Mouse (Mus musculus) neural tube, embryonic 14.5 days (tissue): Measurements from ENCODE around the gene Fam135a. TPM values are rescaled to one million over a fixed set of nuclear protein-coding genes. Genes with fewer than 3 reads are reported as not detected.

ENCODE experiments used
- ATAC-seq: fragments of 200-750 bp; cut with Nextera tagmentation; 2 replicates; pipeline ENCODE4 v1.8.0; 2017; ENCODE audit warnings: low read depth, mild to moderate bottlenecking, moderate TSS enrichment, moderate library complexity
- H3K27ac ChIP-seq: fragments of 300-500 bp; sonication (generic); 2 replicates; pipeline ENCODE4 v1.5.1; 2014; ENCODE audit warnings: low read depth, mild to moderate bottlenecking, control low read depth, low read length, moderate library complexity, mixed read lengths
- H3K27me3 ChIP-seq: fragments of 300-500 bp; sonication (generic); 2 replicates; pipeline ENCODE4 v1.6.1; 2014; ENCODE audit warnings: low read length; ENCODE audit not compliant: control insufficient read depth, insufficient read depth
- H3K36me3 ChIP-seq: fragments of 300-500 bp; sonication (generic); 2 replicates; pipeline ENCODE4 v1.6.1; 2014; ENCODE audit warnings: low read length, mixed read lengths; ENCODE audit not compliant: control insufficient read depth, insufficient read depth
- H3K4me1 ChIP-seq: fragments of 300-500 bp; sonication (generic); 2 replicates; pipeline ENCODE4 v1.6.1; 2014; ENCODE audit warnings: low read length; ENCODE audit not compliant: control insufficient read depth, insufficient read depth
- H3K4me2 ChIP-seq: fragments of 300-500 bp; sonication (generic); 2 replicates; pipeline ENCODE4 v1.6.1; 2014; ENCODE audit warnings: mild to moderate bottlenecking, low read depth, low read length, control low read depth
- H3K4me3 ChIP-seq: fragments of 300-500 bp; sonication (generic); 2 replicates; pipeline ENCODE4 v1.5.1; 2014; ENCODE audit warnings: low read depth, low read length, control low read depth, mixed read lengths
- H3K9ac ChIP-seq: fragments of 300-500 bp; sonication (generic); replicated peaks from 2 replicates; pipeline ENCODE4 v1.6.1; 2014; ENCODE audit warnings: low read depth, mild to moderate bottlenecking, control low read depth, low read length, mixed read lengths
- H3K9me3 ChIP-seq: fragments of 300-500 bp; sonication (generic); 2 replicates; pipeline ENCODE4 v1.6.1; 2016; ENCODE audit warnings: low read length; ENCODE audit not compliant: control insufficient read depth
- WGBS: fragments of 180-500 bp; shearing (Covaris S2); extraction: QIAGEN DNeasy Blood & Tissue Kit; methylation state at CpG from one replicate; pipeline ENCODE4 v1.1.7; 2014; 5-methylcytosine and 5-hydroxymethylcytosine counted together
- polyA plus RNA-seq: library from polyadenylated mRNA; unstranded; fragments of >200 nt; fragmentation: Nextera tagmentation; extraction: Ambion mirVana; gene quantifications from 2 replicates; pipeline ENCODE4 v1.2.1, GENCODE M21; 2014

Fam135a gene
- polyA plus RNA-seq, 1 experiment from 2014 or later, result 30.0 TPM

DNA sequence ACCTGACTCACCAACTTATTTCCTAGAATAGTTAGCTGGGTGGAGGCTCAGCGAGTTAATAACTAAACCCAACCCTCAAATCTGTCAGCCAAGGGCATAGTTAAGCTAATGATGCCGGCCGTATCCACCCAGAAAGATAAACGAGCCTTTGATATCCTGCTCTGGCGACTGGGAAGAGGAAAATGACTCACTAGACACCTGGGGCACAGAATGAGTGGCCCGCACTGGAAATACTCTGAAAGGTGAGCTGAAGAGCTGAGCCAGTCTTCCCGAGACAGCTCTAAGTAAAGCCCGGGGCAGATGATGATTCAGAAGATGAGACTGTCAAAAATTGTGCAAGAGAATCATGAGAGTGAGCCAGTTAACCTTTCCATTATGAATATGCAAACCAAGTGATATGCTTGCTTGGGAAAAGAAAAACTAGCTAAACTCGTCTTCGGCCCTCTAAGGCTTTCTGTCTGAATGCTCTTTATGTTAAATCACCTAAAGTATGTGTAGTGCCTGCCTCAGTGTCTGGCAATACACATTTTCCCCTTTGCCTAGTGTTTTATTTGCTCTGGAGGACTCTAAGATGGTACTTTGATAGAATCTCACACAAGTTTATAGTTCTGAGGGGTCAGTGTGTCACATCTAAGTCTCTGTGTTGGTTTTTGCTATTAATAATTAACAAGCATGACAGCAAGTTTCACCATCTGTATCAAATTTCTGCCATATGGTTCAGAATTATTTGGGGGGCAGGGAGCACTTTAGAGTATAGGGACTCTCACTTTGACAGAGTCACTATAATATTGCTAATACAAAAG lies 8.0 kb upstream of the Fam135a start:
- Histone ChIP-seq H3K4me3 (no peak overlapping the region), H3K36me3 (no peaks in the 10 kb centered on the region), H3K27me3 (no peaks in the 10 kb centered on the region), H3K4me2 (no peak overlapping the region), H3K4me1 (no peaks in the 10 kb centered on the region), H3K27ac (no peak overlapping the region), H3K9me3 (no peaks in the 10 kb centered on the region), H3K9ac (no peak overlapping the region)
- ATAC-seq, result no peak
- WGBS, result 50% methylated on average over 10 of the region's 10 CpGs

DNA sequence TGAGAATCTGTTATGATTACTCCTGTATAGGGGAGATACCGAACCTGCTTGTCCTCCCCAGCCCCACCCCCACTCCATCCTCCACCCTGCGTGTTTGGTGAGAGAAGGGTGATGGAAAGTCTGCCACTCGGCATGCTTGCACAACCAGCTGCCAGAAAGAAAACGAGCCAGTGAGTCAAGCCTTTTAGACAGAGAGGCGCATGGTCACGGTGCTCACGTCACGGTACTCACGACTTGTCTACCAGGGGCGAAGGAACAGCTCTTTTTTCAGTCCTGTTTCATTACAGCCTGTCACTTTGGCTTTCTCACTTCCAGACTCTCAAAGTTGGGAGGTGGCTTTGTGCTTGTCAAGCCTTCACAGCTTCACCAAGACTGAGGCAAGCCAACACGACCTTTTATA lies 7.2 kb upstream of the Fam135a start:
- Histone ChIP-seq H3K9ac (no peak overlapping the region; the same call in 1 of the 2 replicates), H3K4me2 (no peak overlapping the region), H3K27me3 (no peaks in the 10 kb centered on the region), H3K9me3 (no peaks in the 10 kb centered on the region), H3K27ac (no peak overlapping the region), H3K4me3 (no peak overlapping the region), H3K36me3 (no peaks in the 10 kb centered on the region), H3K4me1 (no peaks in the 10 kb centered on the region)
- peak; percentile 21; the same call in 1 of the 2 replicates for ATAC-seq
- WGBS, result 38% methylated on average over 11 of the region's 11 CpGs

DNA sequence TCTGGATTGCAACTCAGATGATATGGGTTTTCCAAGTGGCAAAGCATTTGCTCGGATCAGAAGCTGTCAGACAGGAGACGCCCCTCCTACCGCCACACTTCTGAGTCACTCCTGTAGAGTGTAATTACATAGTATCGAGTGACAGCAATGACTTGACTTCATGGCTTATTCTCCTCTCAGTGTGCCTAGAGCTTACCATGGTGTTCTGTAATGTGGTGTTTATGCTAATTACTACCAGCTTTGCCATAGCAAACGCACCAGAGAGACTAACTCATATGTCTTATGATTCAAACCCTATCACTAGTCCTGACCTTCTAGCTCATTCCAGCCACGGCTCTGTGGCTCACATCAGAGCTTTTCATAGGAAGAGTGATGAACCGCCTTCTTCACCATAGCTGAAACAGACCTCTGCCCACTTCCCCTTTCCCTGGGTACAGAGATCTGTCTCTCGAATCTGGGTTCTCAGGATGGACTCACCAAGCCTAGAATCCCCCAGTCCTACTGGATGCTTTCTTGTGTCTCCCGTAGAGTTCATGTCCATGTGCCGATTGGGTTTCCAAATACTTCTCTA lies 2.5 kb upstream of the Fam135a start:
- Histone ChIP-seq H3K4me2 (no peak overlapping the region), H3K4me1 (peaks cover 6% of the 10 kb centered on the region; the same call in 1 of the 2 replicates), H3K27me3 (no peaks in the 10 kb centered on the region), H3K27ac (no peak overlapping the region), H3K36me3 (no peaks in the 10 kb centered on the region), H3K9me3 (no peaks in the 10 kb centered on the region), H3K4me3 (no peak overlapping the region), H3K9ac (no peak overlapping the region)
- no peak for ATAC-seq
- WGBS, result 81% methylated on average over 10 of the region's 10 CpGs

DNA sequence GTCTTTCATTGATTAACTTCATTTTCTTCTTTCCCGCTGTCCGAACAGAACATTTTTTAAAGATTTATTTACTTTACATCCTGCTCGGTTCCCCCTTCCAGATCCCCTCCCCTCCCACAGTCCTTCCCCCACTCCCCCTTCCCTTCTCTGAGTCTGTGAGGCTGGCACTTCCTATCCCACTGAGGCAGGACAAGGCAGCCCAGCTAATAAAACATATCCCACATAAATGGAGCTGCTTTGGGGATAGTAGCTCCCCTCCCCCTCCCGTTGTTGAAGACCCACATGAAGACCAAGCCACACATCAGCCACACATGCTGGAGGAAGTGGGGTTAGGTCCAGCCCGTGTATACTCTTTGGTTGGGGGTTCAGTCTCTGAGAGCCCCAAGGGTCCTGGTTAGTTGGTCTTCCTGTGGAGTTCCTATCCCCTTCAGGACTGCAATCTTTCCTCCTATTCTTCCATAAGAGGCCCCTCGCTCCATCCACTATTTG lies 773 bp upstream of the Fam135a start:
- H3K27me3 ChIP-seq, result no peaks in the 10 kb centered on the region
- H3K36me3 ChIP-seq, result no peaks in the 10 kb centered on the region
- H3K4me1 ChIP-seq, result peaks cover 10% of the 10 kb centered on the region; the same call in 1 of the 2 replicates
- 51% methylated on average over 6 of the region's 6 CpGs for WGBS
- H3K9ac ChIP-seq, result peak overlapping the region; percentile 93
- H3K4me3 ChIP-seq, result peak overlapping the region; percentile 88
- H3K27ac ChIP-seq, result peak overlapping the region; percentile 79; the same call in 1 of the 2 replicates
- H3K4me2 ChIP-seq, result peak overlapping the region; percentile 60
- peak; percentile 45; the same call in 1 of the 2 replicates for ATAC-seq
- no peaks in the 10 kb centered on the region for H3K9me3 ChIP-seq

DNA sequence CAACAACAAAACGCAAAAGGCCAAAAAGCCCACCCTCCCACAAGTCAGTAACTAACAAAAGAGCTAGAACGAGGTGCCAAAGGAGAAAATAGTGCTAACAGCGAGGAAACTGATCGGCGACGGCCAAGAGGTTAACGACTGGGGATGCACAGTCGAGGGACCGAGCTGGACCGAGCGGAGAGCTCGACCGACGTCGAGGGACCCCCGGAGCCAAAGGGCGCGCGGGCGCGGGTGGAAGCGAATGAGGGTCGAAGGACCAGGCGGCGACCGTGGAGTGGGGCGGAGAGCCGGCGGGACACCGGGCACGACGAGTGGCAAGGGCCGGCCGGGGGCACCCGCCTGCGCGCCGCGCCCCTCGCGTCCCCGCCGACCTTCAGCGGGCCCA lies 608 bp downstream of the Fam135a start:
- 0% methylated on average over 43 of the region's 44 CpGs for WGBS
- H3K36me3 ChIP-seq, result no peaks in the 10 kb centered on the region
- no peaks in the 10 kb centered on the region for H3K9me3 ChIP-seq
- H3K9ac ChIP-seq, result peak overlapping the region; percentile 93
- H3K4me1 ChIP-seq, result peaks cover 10% of the 10 kb centered on the region; the same call in 1 of the 2 replicates
- peak overlapping the region; percentile 88 for H3K4me3 ChIP-seq
- no peak; the same call in 1 of the 2 replicates for ATAC-seq
- no peaks in the 10 kb centered on the region for H3K27me3 ChIP-seq
- H3K27ac ChIP-seq, result peak overlapping the region; percentile 86
- peak overlapping the region; percentile 60 for H3K4me2 ChIP-seq

DNA sequence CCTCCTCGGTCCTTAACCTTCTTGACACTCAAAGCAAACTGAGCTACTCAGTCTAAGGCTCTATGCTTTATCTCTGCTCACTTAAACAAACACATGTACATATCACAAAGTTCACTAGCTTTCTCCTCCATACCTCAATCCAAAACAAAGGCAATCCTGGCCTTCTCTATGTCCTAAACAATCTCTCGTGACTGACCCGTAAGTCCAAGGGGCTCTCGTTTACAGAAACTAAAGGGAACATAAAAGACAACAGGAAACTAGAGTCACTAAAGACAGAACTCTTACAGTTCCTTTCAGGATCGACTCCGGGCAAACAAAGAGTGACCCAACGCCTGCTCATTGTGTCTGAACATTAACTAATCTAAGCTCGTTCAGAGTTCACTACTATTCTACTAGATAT lies 2.6 kb downstream of the Fam135a start:
- WGBS, result 20% methylated on average over 8 of the region's 8 CpGs

DNA sequence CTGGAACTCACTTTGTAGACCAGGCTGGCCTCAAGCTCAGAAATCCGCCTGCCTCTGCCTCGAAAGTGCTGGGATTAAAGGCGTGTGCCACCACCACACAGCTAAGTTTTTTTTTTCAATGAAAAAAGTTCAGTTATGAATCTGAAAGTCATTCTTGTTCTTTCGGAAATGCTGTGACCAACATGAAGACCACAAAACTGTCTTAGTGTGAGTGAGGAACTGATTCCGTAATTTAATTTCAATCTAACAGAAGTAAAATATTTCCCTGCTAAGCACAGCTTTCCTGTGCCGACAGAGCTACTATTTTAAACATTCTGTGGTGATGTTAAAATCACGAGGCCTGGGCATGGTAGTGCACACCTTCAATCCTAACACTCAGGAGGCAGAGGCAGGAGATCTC lies 7.7 kb downstream of the Fam135a start:
- H3K27me3 ChIP-seq, result no peaks in the 10 kb centered on the region
- no peak overlapping the region for H3K4me3 ChIP-seq
- 95% methylated on average over 7 of the region's 7 CpGs for WGBS
- no peaks in the 10 kb centered on the region for H3K9me3 ChIP-seq
- no peaks in the 10 kb centered on the region for H3K36me3 ChIP-seq
- no peak for ATAC-seq
- no peak overlapping the region for H3K9ac ChIP-seq
- H3K27ac ChIP-seq, result no peak overlapping the region
- no peak overlapping the region for H3K4me2 ChIP-seq
- H3K4me1 ChIP-seq, result peaks cover 2% of the 10 kb centered on the region; the same call in 1 of the 2 replicates

More for the DNA sequence above, 2.6 kb downstream of the Fam135a start:
- Histone ChIP-seq H3K4me1 (peaks cover 10% of the 10 kb centered on the region; the same call in 1 of the 2 replicates), H3K9ac (no peak overlapping the region), H3K4me3 (no peak overlapping the region), H3K27ac (no peak overlapping the region), H3K36me3 (no peaks in the 10 kb centered on the region), H3K4me2 (0 out of 2 replicates have a peak overlapping the region, but pooled peaks have one; percentile 20), H3K27me3 (no peaks in the 10 kb centered on the region), H3K9me3 (no peaks in the 10 kb centered on the region)
- no peak for ATAC-seq

DNA sequence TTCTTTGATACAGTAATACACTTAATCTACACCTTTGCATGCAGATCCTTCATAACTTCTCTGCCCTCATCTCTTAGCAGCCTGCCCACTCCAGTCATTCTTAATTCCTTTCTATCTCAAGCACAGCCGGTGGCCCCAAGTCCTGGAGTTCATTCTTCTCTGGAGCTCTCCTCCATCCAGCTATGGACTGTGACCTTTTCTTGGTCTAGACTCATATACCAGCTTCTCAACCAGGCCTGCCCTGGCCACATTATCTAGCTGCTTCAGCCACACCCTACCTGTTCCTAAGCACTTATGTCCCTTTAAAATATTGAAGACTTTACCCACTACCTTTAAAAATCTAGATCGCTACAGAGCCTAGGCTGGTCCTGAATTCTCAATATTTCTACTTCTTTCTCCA lies 9.5 kb downstream of the Fam135a start:
- ATAC-seq, result no peak
- 95% methylated on average over 2 of the region's 2 CpGs for WGBS
- Histone ChIP-seq H3K4me1 (no peaks in the 10 kb centered on the region), H3K27me3 (no peaks in the 10 kb centered on the region), H3K9ac (no peak overlapping the region), H3K27ac (no peak overlapping the region), H3K4me2 (no peak overlapping the region), H3K36me3 (no peaks in the 10 kb centered on the region), H3K9me3 (no peaks in the 10 kb centered on the region), H3K4me3 (no peak overlapping the region)

DNA sequence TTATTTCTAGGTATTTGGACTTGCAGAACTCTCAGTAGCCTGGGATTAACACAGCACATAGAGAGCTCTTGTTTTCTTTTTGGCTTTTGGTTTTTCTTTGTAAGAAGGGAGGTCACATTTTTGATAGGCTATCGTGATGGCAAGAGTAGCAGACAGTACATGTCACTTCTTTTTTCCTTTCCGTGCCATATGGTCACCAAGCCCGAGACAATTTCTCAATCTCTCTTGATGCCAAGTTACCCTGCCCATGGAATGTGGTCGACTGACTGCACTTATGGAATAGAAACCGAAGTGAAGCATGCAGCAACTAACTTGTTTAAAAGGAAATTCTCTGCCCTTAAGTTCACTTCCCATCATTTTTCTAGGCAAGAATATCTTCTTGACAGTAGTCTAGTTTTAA lies 10.0 kb downstream of the Fam135a start:
- H3K9ac ChIP-seq, result no peak overlapping the region
- H3K36me3 ChIP-seq, result no peaks in the 10 kb centered on the region
- no peaks in the 10 kb centered on the region for H3K27me3 ChIP-seq
- H3K4me2 ChIP-seq, result no peak overlapping the region
- H3K9me3 ChIP-seq, result no peaks in the 10 kb centered on the region
- no peak overlapping the region for H3K27ac ChIP-seq
- no peak for ATAC-seq
- no peaks in the 10 kb centered on the region for H3K4me1 ChIP-seq
- 83% methylated on average over 5 of the region's 5 CpGs for WGBS
- H3K4me3 ChIP-seq, result no peak overlapping the region
